Mouse (Mus musculus) CH12.LX (cell line): ENCODE measurements at regions not wholly inside any gene's neighbourhood (a gene's known extent, or its start where the extent isn't known, plus 50 kb on each side); places are given as distances from the start of the nearest gene placed in this dataset.

Source experiments
- CTCF ChIP-seq, 2 experiments: IDR thresholded peaks in 1 of 2; conservative IDR thresholded peaks in 1 of 2; 2 replicates each; pipeline ENCODE4 v1.5.1; 2011 to 2012; ENCODE audit warnings: low read depth in 2 of 2, low read length in 2 of 2, improper control_type of control experiment in 1 of 2, inconsistent platforms in 1 of 2, mild to moderate bottlenecking in 1 of 2, moderate library complexity in 1 of 2
- E2F4 ChIP-seq: IDR thresholded peaks from 2 replicates; pipeline ENCODE4 v1.6.1; 2011; ENCODE audit warnings: low read depth, low read length, improper control_type of control experiment; ENCODE audit not compliant: insufficient replicate concordance
- IRF4 ChIP-seq: IDR thresholded peaks from 2 replicates; pipeline ENCODE4 v1.6.1; 2014; ENCODE audit warnings: low read depth, mild to moderate bottlenecking, inconsistent platforms, low read length, improper control_type of control experiment
- MAX ChIP-seq: IDR thresholded peaks from 2 replicates; pipeline ENCODE4 v1.6.1; 2011; ENCODE audit warnings: low read length, improper control_type of control experiment
- MYC ChIP-seq: IDR thresholded peaks from 2 replicates; pipeline ENCODE4 v1.6.1; 2011; ENCODE audit warnings: low read depth, mild to moderate bottlenecking, improper control_type of control experiment, low read length
- POLR2A ChIP-seq: IDR thresholded peaks from 2 replicates; pipeline ENCODE4 v1.6.1; 2011; ENCODE audit warnings: low read depth, mild to moderate bottlenecking, improper control_type of control experiment, low read length
- POLR2AphosphoS2 ChIP-seq: IDR thresholded peaks from 2 replicates; pipeline ENCODE4 v1.6.1; 2011; ENCODE audit warnings: low read depth, low read length, improper control_type of control experiment
- UBTF ChIP-seq: IDR thresholded peaks from 2 replicates; pipeline ENCODE4 v1.6.1; 2012; ENCODE audit warnings: low read depth, mild to moderate bottlenecking, inconsistent platforms, low read length, improper control_type of control experiment, moderate library complexity
- ZKSCAN1 ChIP-seq: IDR thresholded peaks from 2 replicates; pipeline ENCODE4 v1.6.1; 2012; ENCODE audit warnings: low read depth, inconsistent platforms, low read length, improper control_type of control experiment, borderline replicate concordance

GRCm38 (mm10) chr9:113457169-113457850 lies 250.7 kb downstream of the Pdcd6ip start:
- TF ChIP-seq CTCF (conservative IDR thresholded peaks at IDR 0.05 in 1 of 2, IDR thresholded peaks at IDR 0.05 in 1 of 2; ENCODE audit: low read depth in 2 of 2, low read length in 2 of 2), result no peak
- TF ChIP-seq E2F4, result no peak
- TF ChIP-seq IRF4, result no peak
- TF ChIP-seq MYC, result no peak
- no peak for TF ChIP-seq POLR2A
- TF ChIP-seq POLR2AphosphoS2, result no peak
- TF ChIP-seq UBTF, result no peak
- TF ChIP-seq ZKSCAN1, result no peak
- no peak for TF ChIP-seq MAX
